Mouse (Mus musculus): ENCODE measurements around the gene Mmp7.

DNA sequence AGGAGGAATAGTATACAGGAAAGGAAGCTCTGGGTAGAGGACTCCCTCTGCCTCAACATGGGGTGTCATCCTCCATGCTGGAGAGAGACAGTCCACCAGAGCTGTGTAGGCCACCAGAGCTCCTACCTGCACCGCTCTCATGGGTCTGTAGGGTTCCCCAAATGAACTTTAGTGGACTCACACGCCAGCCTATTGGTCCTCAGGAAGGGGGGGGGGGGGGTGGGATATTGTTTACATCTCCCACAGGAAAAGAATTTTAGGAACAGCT lies 23.0 kb downstream of the Mmp7 start:
- TF ChIP-seq CTCF (IDR thresholded peaks at IDR 0.05; ENCODE audit: low read depth) (no peak), EP300 (optimal IDR thresholded peaks at IDR 0.05) (no peak)
